Mouse (Mus musculus) heart, embryonic 10.5 days (tissue): ENCODE measurements around the gene Agbl4. TPM values are rescaled to one million over a fixed set of nuclear protein-coding genes. Genes with fewer than 3 reads are reported as not detected.

Source experiments
- DNase-seq: peaks from one replicate; pipeline ENCODE4 v3.0.0-alpha.2; 2017; ENCODE audit warnings: low spot score
- H3K27ac ChIP-seq: fragments of 300-500 bp; sonication (generic); 2 replicates; pipeline ENCODE4 v1.5.1; 2016; ENCODE audit warnings: mild to moderate bottlenecking
- H3K27me3 ChIP-seq: fragments of 300-500 bp; sonication (generic); 2 replicates; pipeline ENCODE4 v1.6.1; 2016; ENCODE audit warnings: mild to moderate bottlenecking; ENCODE audit not compliant: poor library complexity, insufficient read depth, severe bottlenecking
- H3K36me3 ChIP-seq: fragments of 300-500 bp; sonication (generic); 2 replicates; pipeline ENCODE4 v1.6.1; 2016; ENCODE audit warnings: mild to moderate bottlenecking, moderate library complexity
- H3K4me1 ChIP-seq: fragments of 300-500 bp; sonication (generic); 2 replicates; pipeline ENCODE4 v1.6.1; 2016; ENCODE audit warnings: mild to moderate bottlenecking
- H3K4me3 ChIP-seq: fragments of 300-500 bp; sonication (generic); 2 replicates; pipeline ENCODE4 v1.5.1; 2016; ENCODE audit warnings: mild to moderate bottlenecking, moderate library complexity
- H3K9me3 ChIP-seq: fragments of 300-500 bp; sonication (generic); 2 replicates; pipeline ENCODE4 v1.6.1; 2016; ENCODE audit warnings: mild to moderate bottlenecking, moderate library complexity
- WGBS: fragments of 180-500 bp; shearing (Covaris S2); methylation state at CpG from one replicate; pipeline ENCODE4 v1.1.7; 2016; 5-methylcytosine and 5-hydroxymethylcytosine counted together
- polyA plus RNA-seq: library from polyadenylated mRNA; unstranded; fragments of >200 nt; fragmentation: Nextera tagmentation; extraction: Ambion mirVana; gene quantifications from 2 replicates; pipeline ENCODE4 v1.2.1, GENCODE M21; 2016

Gene Agbl4
- polyA plus RNA-seq, 1 experiment from 2014 or later = 0.23 TPM

GRCm38 (mm10) chr4:111510129-111510528, 1112.7 kb downstream of the Agbl4 start:
- peaks cover 8% of the 10 kb centered on the region; the same call in 1 of the 2 replicates for H3K4me1 ChIP-seq
- H3K9me3 ChIP-seq = no peaks in the 10 kb centered on the region
- H3K4me3 ChIP-seq = no peak overlapping the region
- no peak overlapping the region for H3K27ac ChIP-seq
- no peak for DNase-seq
- 14% methylated on average over 2 of the region's 2 CpGs for WGBS
- H3K27me3 ChIP-seq = no peaks in the 10 kb centered on the region
- no peaks in the 10 kb centered on the region for H3K36me3 ChIP-seq

GRCm38 (mm10) chr4:111513921-111514320, 1116.5 kb downstream of the Agbl4 start:
- Histone ChIP-seq H3K27ac (no peak overlapping the region), H3K9me3 (no peaks in the 10 kb centered on the region), H3K27me3 (no peaks in the 10 kb centered on the region), H3K36me3 (no peaks in the 10 kb centered on the region), H3K4me3 (no peak overlapping the region), H3K4me1 (peaks cover 22% of the 10 kb centered on the region; the same call in 1 of the 2 replicates)
- WGBS = 33% methylated on average over 3 of the region's 3 CpGs
- no peak for DNase-seq

GRCm38 (mm10) chr4:111516136-111516535, 1118.7 kb downstream of the Agbl4 start:
- 84% methylated on average over 2 of the region's 2 CpGs for WGBS
- Histone ChIP-seq H3K36me3 (no peaks in the 10 kb centered on the region), H3K4me3 (no peak overlapping the region), H3K9me3 (no peaks in the 10 kb centered on the region), H3K4me1 (peaks cover 22% of the 10 kb centered on the region; the same call in 1 of the 2 replicates), H3K27me3 (no peaks in the 10 kb centered on the region), H3K27ac (no peak overlapping the region)
- no peak for DNase-seq

GRCm38 (mm10) chr4:111517063-111517792, 1119.8 kb downstream of the Agbl4 start:
- no peaks in the 10 kb centered on the region for H3K36me3 ChIP-seq
- WGBS = 22% methylated on average over 4 of the region's 4 CpGs
- peaks cover 22% of the 10 kb centered on the region; the same call in 1 of the 2 replicates for H3K4me1 ChIP-seq
- no peak overlapping the region for H3K4me3 ChIP-seq
- no peak overlapping the region for H3K27ac ChIP-seq
- H3K27me3 ChIP-seq = no peaks in the 10 kb centered on the region
- peak; percentile 42 for DNase-seq
- H3K9me3 ChIP-seq = no peaks in the 10 kb centered on the region

- H3K4me1 ChIP-seq = peaks cover 22% of the 10 kb centered on the region; the same call in 1 of the 2 replicates
- 86% methylated on average over 4 of the region's 4 CpGs for WGBS
These were observed 1120.7 kb downstream of the Agbl4 start for GRCm38 (mm10) chr4:111518191-111518590.

GRCm38 (mm10) chr4:111519267-111519666, 1121.8 kb downstream of the Agbl4 start:
- no peak overlapping the region for H3K4me3 ChIP-seq
- H3K4me1 ChIP-seq = peaks cover 18% of the 10 kb centered on the region; the same call in 1 of the 2 replicates
- H3K36me3 ChIP-seq = no peaks in the 10 kb centered on the region
- no peaks in the 10 kb centered on the region for H3K27me3 ChIP-seq
- 68% methylated on average over 3 of the region's 3 CpGs for WGBS
- H3K27ac ChIP-seq = no peak overlapping the region
- no peaks in the 10 kb centered on the region for H3K9me3 ChIP-seq
- peak; percentile 64 for DNase-seq

More at GRCm38 (mm10) chr4:111518191-111518590, 1120.7 kb downstream of the Agbl4 start:
- Histone ChIP-seq H3K27me3 (no peaks in the 10 kb centered on the region), H3K4me3 (no peak overlapping the region), H3K9me3 (no peaks in the 10 kb centered on the region), H3K36me3 (no peaks in the 10 kb centered on the region), H3K27ac (no peak overlapping the region)
- DNase-seq = peak; percentile 61

- peak; percentile 62 for DNase-seq
- Histone ChIP-seq H3K9me3 (no peaks in the 10 kb centered on the region), H3K4me1 (peaks cover 15% of the 10 kb centered on the region; the same call in 1 of the 2 replicates), H3K27ac (no peak overlapping the region), H3K27me3 (no peaks in the 10 kb centered on the region), H3K4me3 (no peak overlapping the region), H3K36me3 (no peaks in the 10 kb centered on the region)
- WGBS = 78% methylated on average over 2 of the region's 2 CpGs
These were observed 1122.5 kb downstream of the Agbl4 start for GRCm38 (mm10) chr4:111520006-111520405.

GRCm38 (mm10) chr4:111522974-111523373, 1125.5 kb downstream of the Agbl4 start:
- DNase-seq = no peak
- H3K4me3 ChIP-seq = no peak overlapping the region
- H3K36me3 ChIP-seq = no peaks in the 10 kb centered on the region
- no peak overlapping the region for H3K27ac ChIP-seq
- WGBS = 75% methylated on average over 2 of the region's 2 CpGs
- H3K9me3 ChIP-seq = no peaks in the 10 kb centered on the region
- H3K4me1 ChIP-seq = peaks cover under 1% of the 10 kb centered on the region; the same call in 1 of the 2 replicates
- no peaks in the 10 kb centered on the region for H3K27me3 ChIP-seq

GRCm38 (mm10) chr4:111528961-111529360, 1131.5 kb downstream of the Agbl4 start:
- Histone ChIP-seq H3K9me3 (no peaks in the 10 kb centered on the region), H3K4me1 (peaks cover 12% of the 10 kb centered on the region; the same call in 1 of the 2 replicates), H3K27ac (peak overlapping the region; percentile 36; the same call in 1 of the 2 replicates), H3K27me3 (no peaks in the 10 kb centered on the region), H3K4me3 (no peak overlapping the region), H3K36me3 (no peaks in the 10 kb centered on the region)
- 77% methylated on average over 6 of the region's 6 CpGs for WGBS
- DNase-seq = peak; percentile 50

- no peaks in the 10 kb centered on the region for H3K36me3 ChIP-seq
- H3K9me3 ChIP-seq = no peaks in the 10 kb centered on the region
- no peaks in the 10 kb centered on the region for H3K27me3 ChIP-seq
- DNase-seq = peak; percentile 64
- no peak overlapping the region for H3K27ac ChIP-seq
- 79% methylated on average over 4 of the region's 4 CpGs for WGBS
- H3K4me1 ChIP-seq = peaks cover 12% of the 10 kb centered on the region; the same call in 1 of the 2 replicates
- no peak overlapping the region for H3K4me3 ChIP-seq
These were observed 1132.5 kb downstream of the Agbl4 start for GRCm38 (mm10) chr4:111529996-111530395.

- no peaks in the 10 kb centered on the region for H3K9me3 ChIP-seq
- 67% methylated on average over 2 of the region's 2 CpGs for WGBS
- no peaks in the 10 kb centered on the region for H3K36me3 ChIP-seq
- no peak overlapping the region for H3K4me3 ChIP-seq
- peak; percentile 51 for DNase-seq
- no peaks in the 10 kb centered on the region for H3K27me3 ChIP-seq
- H3K27ac ChIP-seq = no peak overlapping the region
- peaks cover 12% of the 10 kb centered on the region; the same call in 1 of the 2 replicates for H3K4me1 ChIP-seq
These were observed 1133.1 kb downstream of the Agbl4 start for GRCm38 (mm10) chr4:111530537-111530936.

GRCm38 (mm10) chr4:111544684-111545083, 1147.2 kb downstream of the Agbl4 start:
- no peaks in the 10 kb centered on the region for H3K4me1 ChIP-seq
- H3K27ac ChIP-seq = no peak overlapping the region
- no peaks in the 10 kb centered on the region for H3K27me3 ChIP-seq
- WGBS = 67% methylated on average over 2 of the region's 2 CpGs
- H3K9me3 ChIP-seq = no peaks in the 10 kb centered on the region
- no peak overlapping the region for H3K4me3 ChIP-seq
- DNase-seq = no peak
- no peaks in the 10 kb centered on the region for H3K36me3 ChIP-seq

GRCm38 (mm10) chr4:111546009-111546408, 1148.5 kb downstream of the Agbl4 start:
- Histone ChIP-seq H3K9me3 (no peaks in the 10 kb centered on the region), H3K4me1 (no peaks in the 10 kb centered on the region), H3K36me3 (no peaks in the 10 kb centered on the region), H3K4me3 (no peak overlapping the region), H3K27me3 (no peaks in the 10 kb centered on the region), H3K27ac (no peak overlapping the region)
- WGBS = 84% methylated on average over 7 of the region's 7 CpGs
- no peak for DNase-seq
